Mouse (Mus musculus) lung, postnatal 0 days (tissue): ENCODE results near the gene Sik1.

Experiments
- CTCF ChIP-seq: IDR thresholded peaks from 2 replicates; pipeline ENCODE4 v1.5.1; 2016; ENCODE audit warnings: antibody characterized with exemption, mild to moderate bottlenecking
- EP300 ChIP-seq: IDR thresholded peaks from 2 replicates; pipeline ENCODE4 v1.6.1; 2016; ENCODE audit warnings: antibody characterized with exemption, mild to moderate bottlenecking, control low read depth

DNA sequence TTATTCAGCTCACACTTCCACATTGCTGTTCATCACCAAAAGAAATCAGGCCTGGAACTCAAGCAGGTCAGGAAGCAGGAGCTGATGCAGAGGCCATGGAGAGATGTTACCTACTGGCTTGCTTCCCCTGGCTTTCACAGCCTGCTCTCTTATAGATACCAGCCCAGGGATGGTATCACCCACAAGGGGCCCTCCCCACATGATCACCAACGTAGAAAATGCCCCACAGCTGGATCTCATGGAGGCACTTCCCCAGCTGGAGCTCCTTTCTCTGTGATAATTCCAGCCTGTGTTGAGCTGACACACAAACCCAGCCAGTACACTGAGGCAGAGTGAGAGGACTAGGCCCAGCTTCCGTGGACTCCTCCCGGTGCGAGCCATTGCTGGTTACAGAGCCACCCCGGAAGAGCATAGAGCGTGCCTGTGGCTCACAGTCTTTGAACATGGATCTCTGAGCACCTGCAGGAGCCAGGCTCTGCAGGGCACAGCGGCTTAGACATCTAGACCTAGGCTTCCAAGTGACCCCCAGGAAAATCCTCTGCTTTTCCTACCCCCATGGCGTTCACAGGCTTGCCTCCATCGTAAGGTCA lies 49.7 kb upstream of the Sik1 start:
- no peak for TF ChIP-seq CTCF
- TF ChIP-seq EP300, result no peak
